Mouse (Mus musculus) heart, embryonic 10.5 days (tissue): Measurements from ENCODE around the gene Vmn1r55. TPM values are rescaled to one million over a fixed set of nuclear protein-coding genes. Genes with fewer than 3 reads are reported as not detected.

Experiments used
- microRNA-seq: library from miRNA; unstranded; fragments of <30 nt; microRNA quantifications from one replicate; pipeline ENCODE4, GENCODE M21; 2017
- polyA plus RNA-seq: library from polyadenylated mRNA; unstranded; fragments of >200 nt; fragmentation: Nextera tagmentation; extraction: Ambion mirVana; gene quantifications from 2 replicates; pipeline ENCODE4 v1.2.1, GENCODE M21; 2016

Vmn1r55 gene
- polyA plus RNA-seq, 1 experiment from 2014 or later: not detected

Small RNAs within 50 kb of the gene (microRNA-seq; reads per million reads assigned to microRNA genes)
- gene Gm26217: not detected

Other genes with a start within 250 kb of the Vmn1r55 start
- gene Gm36210, start 243.2 kb downstream of the Vmn1r55 start, polyA plus RNA-seq: 0.18 and 0.36 TPM in 2 replicates
- gene Zfp628, start 234.5 kb downstream of the Vmn1r55 start, polyA plus RNA-seq: 2.9 and 3.5 TPM in 2 replicates
- 4.3 and 5.5 TPM in 2 replicates for gene Nat14, start 227.6 kb downstream of the Vmn1r55 start, polyA plus RNA-seq
- 1.2 and 1.6 TPM in 2 replicates for gene Ssc5d, start 223.9 kb downstream of the Vmn1r55 start, polyA plus RNA-seq
- gene Sbk2, start 185.3 kb downstream of the Vmn1r55 start, polyA plus RNA-seq: 1.8 and 2.3 TPM in 2 replicates
- 0.39 and 0.43 TPM in 2 replicates for gene Sbk3, start 178.5 kb downstream of the Vmn1r55 start, polyA plus RNA-seq
- 21.6 and 29.2 TPM in 2 replicates for gene Zfp579, start 153.5 kb downstream of the Vmn1r55 start, polyA plus RNA-seq
- gene Zfp524, start 135.3 kb downstream of the Vmn1r55 start, polyA plus RNA-seq: 10.0 and 11.4 TPM in 2 replicates
- 36.1 and 43.5 TPM in 2 replicates for gene Fiz1, start 135.0 kb downstream of the Vmn1r55 start, polyA plus RNA-seq
- gene Gm44973, start 134.2 kb downstream of the Vmn1r55 start, polyA plus RNA-seq: 0.72 TPM in 1 of 2 replicates, not detected in the other
- gene Zfp865, start 129.3 kb downstream of the Vmn1r55 start, polyA plus RNA-seq: 3.8 and 4.4 TPM in 2 replicates
- gene Ccdc106, start 129.1 kb downstream of the Vmn1r55 start, polyA plus RNA-seq: 1.4 and 4.7 TPM in 2 replicates
- not detected in 2 replicates for gene 4632433K11Rik, start 115.6 kb downstream of the Vmn1r55 start, polyA plus RNA-seq
- gene Zfp784, start 111.2 kb downstream of the Vmn1r55 start, polyA plus RNA-seq: 3.9 and 4.5 TPM in 2 replicates
- 17.6 and 21.4 TPM in 2 replicates for gene Zfp580, start 98.1 kb downstream of the Vmn1r55 start, polyA plus RNA-seq
- gene U2af2, start 87.5 kb downstream of the Vmn1r55 start, polyA plus RNA-seq: 107 and 121 TPM in 2 replicates
- 53.8 and 57.3 TPM in 2 replicates for gene Epn1, start 69.4 kb downstream of the Vmn1r55 start, polyA plus RNA-seq
- gene Rfpl4, start 32.7 kb downstream of the Vmn1r55 start, polyA plus RNA-seq: not detected in 2 replicates
- gene Rasl2-9, start 23.7 kb downstream of the Vmn1r55 start, polyA plus RNA-seq: 0.88 and 1.9 TPM in 2 replicates
- gene Vmn1r56, start 47.1 kb upstream of the Vmn1r55 start, polyA plus RNA-seq: not detected in 2 replicates
- not detected in 2 replicates for gene Vmn1r57, start 68.8 kb upstream of the Vmn1r55 start, polyA plus RNA-seq
- gene Gm5065, start 200.9 kb upstream of the Vmn1r55 start, polyA plus RNA-seq: not detected in 2 replicates
- gene Nlrp2, start 201.4 kb upstream of the Vmn1r55 start, polyA plus RNA-seq: not detected in 2 replicates